Mouse (Mus musculus): ENCODE measurements around the gene Barhl1.

- TF ChIP-seq CTCF (IDR thresholded peaks at IDR 0.05) (no peak), EP300 (IDR thresholded peaks at IDR 0.05) (no peak)
Observed at GRCm38 (mm10) chr2:28961024-28961585, 44.6 kb upstream of the Barhl1 start.

All from lung, postnatal 0 days (tissue).